Mouse (Mus musculus) c-Kit-positive CD71-positive TER-119-positive erythroid progenitor cells, embryonic 14.5 days (primary cell): ENCODE measurements at regions not wholly inside any gene's neighbourhood (a gene's known extent, or its start where the extent isn't known, plus 50 kb on each side); places are given as distances from the start of the nearest gene placed in this dataset.

Experiments
- DNase-seq: peaks from one replicate; pipeline ENCODE4 v3.0.0-alpha.2; 2013; ENCODE audit warnings: low spot score

DNA sequence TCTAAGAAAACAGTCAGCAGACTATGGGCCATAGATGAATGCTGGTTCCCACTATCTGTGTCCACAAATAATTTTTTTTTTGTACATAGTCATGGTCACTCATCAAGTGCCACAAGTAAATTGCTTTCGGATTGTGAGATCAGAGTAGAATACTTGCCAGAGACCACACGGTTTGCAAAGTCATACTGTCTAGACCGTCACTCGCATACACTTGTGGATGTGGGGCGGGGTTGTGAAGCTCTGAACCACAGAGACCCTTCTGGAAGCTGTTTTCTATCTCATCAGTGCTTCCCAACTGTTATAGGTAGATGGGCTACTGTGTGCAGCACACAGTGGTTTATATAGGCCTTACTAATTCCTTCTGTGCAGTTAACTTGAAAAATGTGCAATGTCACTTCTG lies 100.9 kb upstream of the Runx1 start:
- DNase-seq: no peak

DNA sequence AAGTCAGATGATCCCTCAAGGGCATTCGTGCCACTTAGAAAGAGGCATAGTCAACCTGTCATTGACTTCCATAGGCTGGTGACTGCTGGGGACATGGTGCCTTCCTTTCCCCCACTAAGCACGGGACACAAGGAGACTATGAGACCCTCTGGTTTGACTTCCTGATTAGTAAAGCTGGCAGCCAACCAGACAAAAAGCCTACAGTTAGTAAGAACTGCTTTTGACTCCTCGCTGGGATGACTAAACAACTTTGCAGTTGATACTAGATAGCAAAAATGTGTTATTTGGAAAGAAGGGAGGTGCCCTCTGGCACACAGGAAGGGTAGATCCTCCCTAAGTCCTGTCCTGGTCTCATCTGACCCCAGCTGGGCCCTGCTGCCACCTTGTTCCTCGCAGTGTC lies 95.0 kb upstream of the Runx1 start:
- DNase-seq: no peak

DNA sequence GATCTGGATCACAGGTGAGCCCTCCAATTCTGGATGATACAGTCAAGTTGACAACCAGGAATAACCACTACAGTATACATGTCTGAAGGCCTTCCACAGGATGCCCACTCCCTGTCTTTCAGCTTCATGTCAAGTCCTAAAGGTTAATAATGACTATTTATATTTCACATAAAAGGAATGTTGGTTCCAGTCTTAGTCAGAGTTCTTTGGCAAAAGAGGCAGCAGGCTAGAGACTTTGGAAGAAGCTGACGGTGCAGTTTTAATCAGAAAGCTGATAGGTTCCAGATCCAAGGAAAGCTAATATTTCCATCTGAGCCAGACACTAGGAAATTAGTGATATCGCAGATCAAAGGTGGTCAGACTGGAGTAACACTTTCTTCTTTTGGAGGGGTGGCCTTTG lies 91.4 kb upstream of the Runx1 start:
- DNase-seq: no peak

- no peak for DNase-seq
These were observed 89.7 kb upstream of the Runx1 start for GRCm38 (mm10) chr16:92915651-92916050.

DNA sequence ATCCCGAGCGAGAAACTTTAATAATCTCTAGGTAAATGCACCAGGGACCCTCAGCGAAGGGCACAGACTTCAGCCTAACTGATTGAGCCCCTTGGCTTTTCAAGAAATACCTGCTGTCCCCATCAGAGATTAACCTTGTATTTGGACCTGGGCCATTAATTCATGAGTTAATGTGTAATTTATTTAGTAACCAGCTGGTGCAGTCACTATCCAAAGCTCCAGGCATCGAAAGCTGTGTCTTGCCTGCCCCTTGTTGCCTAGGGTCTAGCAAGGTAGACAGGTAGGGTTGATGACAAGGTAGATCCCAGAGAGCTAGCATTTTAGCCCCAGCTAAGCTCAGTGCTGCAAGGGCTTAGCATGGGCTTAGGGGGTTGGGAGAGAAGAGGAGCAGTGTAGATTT lies 80.9 kb upstream of the Runx1 start:
- DNase-seq: no peak

DNA sequence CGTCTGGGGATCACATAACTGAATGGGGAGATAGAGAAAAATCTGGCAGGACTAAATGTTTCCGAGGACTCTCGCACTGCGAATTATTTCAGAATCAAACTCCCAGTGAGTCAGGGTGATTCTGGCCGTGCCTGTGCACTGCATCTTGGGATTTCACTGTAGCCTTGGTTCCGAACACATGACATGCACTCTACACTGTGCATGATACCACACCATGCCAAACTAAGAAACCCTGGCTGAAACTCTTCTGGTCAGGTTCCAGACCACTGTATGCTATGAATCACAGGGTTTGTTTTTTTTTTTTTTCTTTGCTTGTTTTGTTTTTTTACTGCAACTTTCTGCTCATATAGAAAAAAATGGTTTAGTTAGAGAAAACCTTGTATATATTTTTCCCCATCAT lies 79.7 kb upstream of the Runx1 start:
- DNase-seq: no peak

DNA sequence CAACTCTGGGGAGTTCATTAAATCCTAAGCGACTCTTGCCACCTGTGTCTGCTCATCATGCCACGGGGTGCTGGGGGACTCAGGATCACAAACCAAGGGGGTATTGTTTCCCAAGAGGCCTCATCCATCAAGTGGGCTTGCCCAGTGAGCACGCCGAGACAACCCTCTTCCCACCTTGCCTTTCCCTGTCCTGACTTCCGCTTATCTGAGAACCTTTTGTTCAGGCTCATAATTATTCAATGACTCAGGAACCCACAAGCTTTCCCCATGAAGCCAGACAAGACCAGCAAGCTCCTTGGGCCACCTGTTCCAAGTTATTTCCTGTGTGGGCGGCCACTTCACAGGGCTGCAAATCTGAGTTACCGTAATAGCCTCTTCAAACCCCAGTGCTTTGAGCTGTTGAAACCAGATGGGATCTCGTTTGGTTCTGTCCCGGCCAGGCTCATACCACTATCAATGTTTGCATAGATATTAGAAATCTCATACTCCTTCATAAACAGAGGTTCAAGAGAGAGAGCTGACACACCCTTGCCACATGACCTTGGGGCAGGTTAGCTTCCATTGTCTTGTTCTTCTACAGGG lies 78.0 kb upstream of the Runx1 start:
- no peak for DNase-seq

DNA sequence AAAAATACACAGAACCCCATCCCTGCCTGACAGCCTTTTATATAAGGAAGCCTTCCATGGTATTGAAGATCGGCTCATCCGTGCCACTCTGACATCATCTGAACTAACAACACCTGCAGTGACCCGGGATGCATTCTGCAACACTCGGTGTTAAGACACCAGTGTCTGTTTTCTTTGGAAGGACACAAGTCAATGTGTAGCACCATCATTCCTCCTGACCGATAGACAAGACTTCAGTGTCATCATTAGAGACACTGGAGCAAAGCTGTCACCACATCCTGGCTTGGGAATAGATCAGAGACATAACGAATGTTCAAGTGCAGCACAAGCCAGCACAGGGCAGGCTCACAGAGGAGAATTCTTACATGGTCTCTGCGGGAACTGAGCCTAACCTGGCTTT lies 77.5 kb upstream of the Runx1 start:
- no peak for DNase-seq

DNA sequence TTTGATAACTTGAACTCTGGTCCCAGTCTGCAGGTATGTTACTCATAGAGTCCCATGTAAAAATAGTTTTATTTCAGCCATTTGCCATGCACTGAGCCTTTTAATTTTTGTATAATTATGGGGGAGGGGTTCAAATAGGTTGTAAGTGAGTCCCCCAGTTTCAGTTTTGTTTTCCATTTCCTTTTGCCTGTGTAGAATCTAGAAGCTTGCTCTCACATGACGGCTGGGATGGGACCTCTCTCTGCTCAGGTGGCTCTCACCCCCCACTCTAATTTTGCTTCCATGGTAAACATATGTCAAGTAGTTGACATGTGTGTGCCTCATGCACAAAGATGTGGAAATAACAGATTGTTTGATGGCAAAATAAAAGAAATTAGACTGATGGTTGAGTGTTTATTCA lies 73.8 kb upstream of the Runx1 start:
- no peak for DNase-seq

DNA sequence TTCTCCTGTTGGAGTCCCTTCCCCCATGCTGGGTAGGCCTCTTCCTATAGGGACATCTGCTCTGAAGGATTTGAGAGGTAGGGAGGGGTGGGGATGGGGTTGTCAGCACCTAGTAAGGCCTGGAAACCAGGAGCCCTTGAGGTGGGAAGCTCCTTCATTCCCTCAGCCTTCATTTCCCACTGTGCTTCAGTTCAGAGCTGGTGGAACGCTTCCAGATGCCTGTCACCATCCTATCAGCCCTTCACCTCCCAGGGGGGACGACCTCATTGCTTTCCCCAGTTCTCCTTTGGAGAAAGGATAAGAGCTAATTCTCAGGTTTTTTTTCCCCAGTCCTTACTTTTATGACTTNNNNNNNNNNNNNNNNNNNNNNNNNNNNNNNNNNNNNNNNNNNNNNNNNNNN lies 65.8 kb upstream of the Runx1 start:
- no peak for DNase-seq

DNA sequence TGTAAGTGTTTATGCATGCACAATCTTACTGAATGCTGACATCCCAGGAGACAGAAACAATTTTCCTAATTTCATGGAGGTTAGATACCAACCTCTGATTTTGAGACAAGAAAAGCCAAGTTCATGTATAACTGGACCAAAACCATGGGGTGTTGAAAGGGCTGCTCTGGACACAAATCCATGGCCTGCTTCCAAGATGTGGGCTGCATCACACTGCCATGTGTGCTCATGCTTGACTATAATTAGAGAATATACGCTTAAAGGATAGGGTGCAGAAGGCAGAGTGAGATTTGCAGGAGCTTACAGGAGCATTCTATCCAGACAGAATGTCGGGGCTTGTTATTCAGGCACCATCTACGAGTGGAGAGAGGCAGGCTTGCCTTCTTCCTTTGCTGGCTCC lies 64.8 kb upstream of the Runx1 start:
- DNase-seq: no peak

DNA sequence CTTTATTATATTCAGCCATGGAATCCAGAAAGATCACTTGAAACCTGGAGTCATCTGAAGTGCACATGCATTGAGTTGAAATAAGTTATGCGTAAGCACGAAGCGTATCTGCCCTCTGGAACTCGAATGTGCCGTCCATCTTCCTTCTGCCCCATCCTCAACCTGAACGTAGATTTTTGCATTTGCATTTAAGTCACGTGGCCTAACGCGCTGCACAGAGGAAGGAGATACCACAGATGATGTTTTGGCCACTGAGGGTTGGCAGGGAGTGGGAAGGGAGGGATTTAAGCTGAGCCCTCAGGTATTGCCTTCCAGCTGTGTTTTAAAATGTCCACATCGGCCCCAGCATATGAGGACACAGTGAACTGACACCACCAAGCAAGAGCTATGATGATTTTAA lies 63.6 kb upstream of the Runx1 start:
- DNase-seq: no peak

GRCm38 (mm10) chr16:92886226-92886625 lies 60.3 kb upstream of the Runx1 start:
- no peak for DNase-seq

GRCm38 (mm10) chr16:92883821-92884272 lies 57.9 kb upstream of the Runx1 start:
- DNase-seq: peak; percentile 80

DNA sequence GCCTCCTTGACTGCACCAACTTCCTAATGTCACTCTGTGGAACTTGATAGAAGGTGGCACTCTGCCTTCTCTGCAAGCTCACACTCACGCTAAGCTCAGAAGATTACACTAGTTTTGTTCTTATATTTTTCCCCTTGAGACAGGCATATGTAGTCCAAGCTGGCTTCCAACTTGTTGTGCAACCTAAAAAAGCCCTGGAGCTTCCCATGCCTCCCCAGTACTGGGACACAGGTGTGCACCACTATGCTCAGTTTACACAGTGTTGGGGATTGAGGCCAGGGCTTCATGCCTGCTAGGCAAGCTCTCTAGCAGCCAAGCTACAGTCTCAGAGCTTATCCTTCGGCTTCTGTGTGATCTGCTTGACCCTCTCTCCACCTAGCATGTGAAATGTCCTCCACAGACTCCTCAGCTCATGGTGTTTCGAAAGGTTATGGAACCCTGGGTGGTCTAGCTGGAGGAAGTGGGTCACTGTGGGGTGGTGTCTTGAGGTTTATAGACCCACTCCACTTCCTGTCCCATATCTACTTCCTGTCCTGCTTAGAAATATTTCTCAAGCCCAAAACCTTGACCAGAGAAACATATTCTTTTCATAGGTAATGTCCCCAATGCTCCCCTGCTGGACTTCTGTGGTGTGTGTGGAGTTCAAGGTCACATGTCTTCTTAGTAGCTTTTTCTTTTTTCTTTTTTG lies 54.6 kb upstream of the Runx1 start:
- DNase-seq: no peak

DNA sequence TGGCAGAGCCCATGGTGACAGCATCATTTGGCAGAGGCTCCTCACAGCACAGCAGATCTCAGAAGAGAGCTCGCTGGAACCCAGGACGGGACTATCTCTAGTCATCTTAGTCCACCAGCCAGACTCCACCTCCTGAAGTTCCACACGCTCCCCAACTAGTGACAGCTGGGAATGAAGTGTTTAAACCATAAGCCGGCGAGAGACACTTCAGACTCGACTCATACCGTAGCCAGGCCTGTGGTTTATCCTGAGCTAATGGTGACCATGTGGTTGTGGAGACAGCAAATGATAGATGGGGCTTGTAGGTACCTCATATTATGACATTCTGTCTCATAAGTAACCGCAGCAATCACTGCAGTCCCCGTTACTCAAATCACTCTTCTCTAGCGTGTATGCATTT lies 52.1 kb upstream of the Runx1 start:
- DNase-seq: no peak
